Mouse (Mus musculus) brain, adult 2 months (tissue): ENCODE results near the gene Celf1.
"Not testable (repeated sequence)": the region's sequence is repeated elsewhere in the genome, so short reads cannot be mapped to it uniquely, and the experiment has no call there.

ENCODE experiments used
- DNase-seq: peaks from one replicate; pipeline ENCODE4 v3.0.0; 2011; ENCODE audit warnings: low read depth, low spot score

The Celf1 gene

GRCm38 (mm10) chr2:91022266-91022665 is 82.1 kb downstream of the Celf1 start:
- not testable (repeated sequence) for DNase-seq

- DNase-seq = no peak
Observed at GRCm38 (mm10) chr2:91023131-91023530, 82.9 kb downstream of the Celf1 start.

GRCm38 (mm10) chr2:91023956-91024355 is 83.8 kb downstream of the Celf1 start:
- DNase-seq = no peak

GRCm38 (mm10) chr2:91025081-91025516 is 84.9 kb downstream of the Celf1 start:
- peak; percentile 78 for DNase-seq

- no peak for DNase-seq
Observed at GRCm38 (mm10) chr2:91026491-91026890, 86.3 kb downstream of the Celf1 start.

- DNase-seq = no peak
Observed at GRCm38 (mm10) chr2:91027391-91028214, 87.4 kb downstream of the Celf1 start.

- DNase-seq = no peak
Observed at GRCm38 (mm10) chr2:91031216-91031615, 91.0 kb downstream of the Celf1 start.

GRCm38 (mm10) chr2:91033000-91033399 is 92.8 kb downstream of the Celf1 start:
- DNase-seq = no peak

GRCm38 (mm10) chr2:91035385-91035784 is 95.2 kb downstream of the Celf1 start, which contains the start of gene Rapsn:
Rapsn (plus strand) TSS chr2:91035620.
- no peak for DNase-seq

GRCm38 (mm10) chr2:91041786-91042185 is 101.6 kb downstream of the Celf1 start:
- DNase-seq = no peak

- DNase-seq = no peak
Observed at GRCm38 (mm10) chr2:91042651-91043398, 102.6 kb downstream of the Celf1 start.

- DNase-seq = no peak
Observed at GRCm38 (mm10) chr2:91044727-91045126, 104.5 kb downstream of the Celf1 start.

GRCm38 (mm10) chr2:91045805-91046204 is 105.6 kb downstream of the Celf1 start:
- DNase-seq = not testable (repeated sequence)

GRCm38 (mm10) chr2:91047359-91047758 is 107.2 kb downstream of the Celf1 start:
- DNase-seq = no peak

- DNase-seq = no peak
Observed at GRCm38 (mm10) chr2:91051917-91052316, 111.7 kb downstream of the Celf1 start.

- no peak for DNase-seq
Observed at GRCm38 (mm10) chr2:91052752-91053151, 112.6 kb downstream of the Celf1 start.

GRCm38 (mm10) chr2:91053181-91053933 is 113.2 kb downstream of the Celf1 start:
- no peak for DNase-seq

GRCm38 (mm10) chr2:91053934-91054382 is 113.8 kb downstream of the Celf1 start, which contains the start of gene Psmc3:
Psmc3 (plus strand) TSS chr2:91054009.
- DNase-seq = peak; percentile 97

GRCm38 (mm10) chr2:91058435-91058834 is 118.3 kb downstream of the Celf1 start:
- DNase-seq = no peak

- DNase-seq = no peak
Observed at GRCm38 (mm10) chr2:91059376-91059775, 119.2 kb downstream of the Celf1 start.

GRCm38 (mm10) chr2:91060544-91061355 is 120.6 kb downstream of the Celf1 start:
- DNase-seq = peak; percentile 90
